Mouse (Mus musculus) limb, embryonic 10.5 days (tissue): ENCODE measurements around the gene Kcnd1. TPM values are rescaled to one million over a fixed set of nuclear protein-coding genes. Genes with fewer than 3 reads are reported as not detected.

Experiments
- DNase-seq: peaks from one replicate; pipeline ENCODE4 v3.0.0-alpha.2; 2017; ENCODE audit warnings: low spot score
- H3K27ac ChIP-seq: fragments of 300-500 bp; sonication (generic); 2 replicates; pipeline ENCODE4 v1.5.1; 2016; ENCODE audit warnings: mild to moderate bottlenecking
- H3K27me3 ChIP-seq: fragments of 300-500 bp; sonication (generic); 2 replicates; pipeline ENCODE4 v1.6.1; 2016; ENCODE audit warnings: low read depth, mild to moderate bottlenecking; ENCODE audit not compliant: poor library complexity, severe bottlenecking
- H3K36me3 ChIP-seq: fragments of 300-500 bp; sonication (generic); 2 replicates; pipeline ENCODE4 v1.6.1; 2016; ENCODE audit warnings: mild to moderate bottlenecking, moderate library complexity
- H3K4me1 ChIP-seq: fragments of 300-500 bp; sonication (generic); 2 replicates; pipeline ENCODE4 v1.6.1; 2016
- H3K4me3 ChIP-seq: fragments of 300-500 bp; sonication (generic); 2 replicates; pipeline ENCODE4 v1.5.1; 2016; ENCODE audit warnings: mild to moderate bottlenecking, moderate library complexity
- H3K9me3 ChIP-seq: fragments of 300-500 bp; sonication (generic); replicated peaks from 2 replicates; pipeline ENCODE4 v1.6.1; 2016; ENCODE audit warnings: mild to moderate bottlenecking
- WGBS: fragments of 180-500 bp; shearing (Covaris S2); methylation state at CpG from one replicate; pipeline ENCODE4 v1.1.7; 2016; 5-methylcytosine and 5-hydroxymethylcytosine counted together
- microRNA counts: library from miRNA; unstranded; fragments of <30 nt; microRNA quantifications from one replicate; lab custom pipeline; 2017
- microRNA-seq: library from miRNA; unstranded; fragments of <30 nt; microRNA quantifications from one replicate; pipeline ENCODE4, GENCODE M21; 2017
- polyA plus RNA-seq: library from polyadenylated mRNA; unstranded; fragments of >200 nt; fragmentation: Nextera tagmentation; extraction: Ambion mirVana; gene quantifications from 2 replicates; pipeline ENCODE4 v1.2.1, GENCODE M21; 2016

Kcnd1 gene
- polyA plus RNA-seq, 1 experiment from 2014 or later = 1.2 TPM

GRCm38 (mm10) chrX:7865786-7866185 is 43.7 kb downstream of the Kcnd1 start:
- 69% methylated on average over 2 of the region's 2 CpGs for WGBS
- H3K4me1 ChIP-seq = no peaks in the 10 kb centered on the region
- H3K9me3 ChIP-seq = no peaks in the 10 kb centered on the region
- H3K27ac ChIP-seq = no peak overlapping the region
- peaks cover 16% of the 10 kb centered on the region for H3K36me3 ChIP-seq
- DNase-seq = no peak
- H3K27me3 ChIP-seq = no peaks in the 10 kb centered on the region
- no peak overlapping the region for H3K4me3 ChIP-seq

- Histone ChIP-seq H3K4me3 (no peak overlapping the region), H3K4me1 (no peaks in the 10 kb centered on the region), H3K27ac (no peak overlapping the region), H3K9me3 (no peaks in the 10 kb centered on the region), H3K27me3 (no peaks in the 10 kb centered on the region), H3K36me3 (peaks cover 25% of the 10 kb centered on the region)
- 93% methylated on average over 1 of the region's 1 CpGs for WGBS
- DNase-seq = no peak
Measured at GRCm38 (mm10) chrX:7867141-7867540, 45.1 kb downstream of the Kcnd1 start.

DNA sequence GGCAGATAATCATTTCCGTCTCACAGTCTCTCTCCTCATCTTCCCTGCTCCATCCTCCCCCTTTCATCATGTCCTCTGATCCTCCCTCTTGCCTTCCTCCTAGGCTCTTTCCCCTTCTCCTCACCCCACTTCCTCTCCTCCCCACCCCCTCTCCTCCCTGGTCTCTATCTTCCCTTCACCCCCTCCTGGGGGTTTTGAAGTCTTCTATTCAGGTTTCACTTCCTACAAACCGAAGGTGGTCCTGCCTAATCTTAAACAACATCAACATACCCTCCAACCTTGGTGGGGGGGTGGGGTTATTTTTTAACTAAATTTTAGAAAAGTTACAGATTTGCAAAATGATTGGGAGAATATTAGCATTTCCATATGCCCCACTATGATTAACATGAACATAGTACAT is 46.4 kb downstream of the Kcnd1 start:
- Histone ChIP-seq H3K4me3 (no peak overlapping the region), H3K36me3 (peaks cover 39% of the 10 kb centered on the region), H3K27me3 (no peaks in the 10 kb centered on the region), H3K9me3 (no peaks in the 10 kb centered on the region), H3K27ac (no peak overlapping the region), H3K4me1 (no peaks in the 10 kb centered on the region)
- 52% methylated on average over 2 of the region's 2 CpGs for WGBS
- DNase-seq = no peak

DNA sequence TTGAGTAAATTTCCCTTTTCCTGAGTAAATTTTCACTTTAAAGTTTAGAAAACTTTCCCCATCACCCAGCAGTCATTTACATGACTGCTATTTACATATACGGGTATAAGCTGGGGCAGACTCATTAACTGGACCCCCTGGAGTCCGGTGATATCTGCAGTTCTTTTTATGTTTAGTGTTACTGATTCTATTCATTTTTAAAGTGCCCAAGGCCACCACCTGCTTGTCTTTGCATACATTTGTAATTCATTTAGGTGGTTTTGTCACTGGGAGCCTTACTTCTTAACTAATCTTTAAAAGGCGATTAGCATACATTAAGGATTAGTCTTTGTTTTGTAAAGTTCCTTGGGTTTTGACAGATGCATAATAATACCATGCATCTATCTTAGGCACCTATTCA is 47.7 kb downstream of the Kcnd1 start:
- Histone ChIP-seq H3K27me3 (no peaks in the 10 kb centered on the region), H3K4me3 (no peak overlapping the region), H3K9me3 (no peaks in the 10 kb centered on the region), H3K4me1 (no peaks in the 10 kb centered on the region), H3K36me3 (peaks cover 51% of the 10 kb centered on the region), H3K27ac (no peak overlapping the region)
- no peak for DNase-seq
- WGBS = 53% methylated on average over 3 of the region's 3 CpGs

DNA sequence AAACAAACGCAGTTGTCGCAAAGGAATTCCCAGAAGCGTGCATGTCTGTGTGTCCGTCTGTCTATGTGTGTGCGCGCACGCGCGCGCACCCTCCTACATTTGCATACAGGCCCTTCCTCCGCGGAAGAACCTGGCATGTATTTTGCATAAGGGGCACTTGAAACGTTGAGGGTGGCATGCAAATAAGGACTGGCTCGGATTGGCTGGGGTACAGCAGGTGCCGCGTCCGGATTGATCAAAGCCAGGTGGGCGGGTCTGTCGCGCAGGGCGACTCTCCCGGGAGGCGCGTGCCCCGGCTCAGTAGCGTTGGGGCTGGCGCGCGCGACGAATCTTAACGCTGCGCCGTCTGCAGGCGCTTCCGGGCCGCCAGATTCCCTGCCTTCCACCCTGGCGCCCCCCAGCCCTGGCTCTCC is 55.9 kb downstream of the Kcnd1 start, which contains the start of gene Pim2:
Pim2 (plus strand) TSS at position 256 of the 413 bp plus-strand sequence.
- no peaks in the 10 kb centered on the region for H3K9me3 ChIP-seq
- H3K27ac ChIP-seq = peak within 1 kb of the TSS; percentile 62; the same call in 1 of the 2 replicates
- H3K27me3 ChIP-seq = peaks cover 4% of the 10 kb centered on the region; the same call in 1 of the 2 replicates
- DNase-seq = peak; percentile 83
- H3K4me1 ChIP-seq = peaks cover 6% of the 10 kb centered on the region; the same call in 1 of the 2 replicates
- H3K36me3 ChIP-seq = peaks cover 21% of the 10 kb centered on the region
- 16% methylated on average over 37 of the region's 38 CpGs for WGBS
- peak within 1 kb of the TSS; percentile 60 for H3K4me3 ChIP-seq

DNA sequence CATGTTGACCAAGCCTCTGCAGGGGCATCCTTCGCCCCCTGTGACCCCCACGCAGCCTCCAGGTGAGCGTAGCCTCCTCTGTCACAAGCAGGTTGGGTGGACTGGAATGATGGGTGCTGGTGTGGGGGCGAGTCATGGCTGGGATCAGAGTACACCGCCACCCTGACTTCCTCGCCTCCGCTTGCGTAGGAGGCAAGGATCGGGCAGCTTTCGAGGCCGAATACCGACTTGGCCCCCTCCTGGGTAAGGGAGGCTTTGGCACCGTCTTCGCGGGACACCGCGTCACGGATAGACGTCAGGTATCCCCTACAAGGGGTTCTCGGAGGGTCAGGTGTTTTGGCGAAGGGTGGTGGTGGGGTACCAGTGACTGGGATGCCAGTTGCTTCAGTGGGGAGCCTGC is 56.4 kb downstream of the Kcnd1 start:
- Histone ChIP-seq H3K4me1 (peaks cover 6% of the 10 kb centered on the region; the same call in 1 of the 2 replicates), H3K36me3 (peaks cover 16% of the 10 kb centered on the region), H3K9me3 (no peaks in the 10 kb centered on the region), H3K4me3 (peak overlapping the region; percentile 60), H3K27ac (peak overlapping the region; percentile 62; the same call in 1 of the 2 replicates), H3K27me3 (peaks cover 4% of the 10 kb centered on the region; the same call in 1 of the 2 replicates)
- DNase-seq = peak; percentile 31
- 9% methylated on average over 20 of the region's 21 CpGs for WGBS

DNA sequence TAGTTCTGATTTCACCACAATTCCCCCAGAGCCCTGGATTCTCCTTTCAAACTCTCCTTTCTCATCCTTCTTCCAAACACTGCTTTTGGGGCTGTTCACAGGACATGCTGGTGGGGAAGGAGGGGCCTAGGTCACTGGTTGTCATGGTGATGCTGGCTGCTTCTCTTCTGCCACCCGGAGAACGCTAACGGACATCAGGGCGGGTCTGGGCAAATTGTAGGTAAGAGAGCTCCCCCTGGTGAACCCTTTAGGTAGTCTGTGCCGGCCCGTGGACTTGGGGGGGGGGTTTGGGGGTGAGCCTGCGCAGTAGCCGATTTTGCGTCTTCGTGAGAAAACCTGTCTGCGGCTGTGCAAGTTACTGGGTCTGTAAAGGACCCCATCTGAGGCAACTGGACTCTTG is 57.7 kb downstream of the Kcnd1 start:
- H3K4me1 ChIP-seq = peaks cover 6% of the 10 kb centered on the region; the same call in 1 of the 2 replicates
- WGBS = 20% methylated on average over 11 of the region's 11 CpGs
- H3K4me3 ChIP-seq = peak overlapping the region; percentile 27

DNA sequence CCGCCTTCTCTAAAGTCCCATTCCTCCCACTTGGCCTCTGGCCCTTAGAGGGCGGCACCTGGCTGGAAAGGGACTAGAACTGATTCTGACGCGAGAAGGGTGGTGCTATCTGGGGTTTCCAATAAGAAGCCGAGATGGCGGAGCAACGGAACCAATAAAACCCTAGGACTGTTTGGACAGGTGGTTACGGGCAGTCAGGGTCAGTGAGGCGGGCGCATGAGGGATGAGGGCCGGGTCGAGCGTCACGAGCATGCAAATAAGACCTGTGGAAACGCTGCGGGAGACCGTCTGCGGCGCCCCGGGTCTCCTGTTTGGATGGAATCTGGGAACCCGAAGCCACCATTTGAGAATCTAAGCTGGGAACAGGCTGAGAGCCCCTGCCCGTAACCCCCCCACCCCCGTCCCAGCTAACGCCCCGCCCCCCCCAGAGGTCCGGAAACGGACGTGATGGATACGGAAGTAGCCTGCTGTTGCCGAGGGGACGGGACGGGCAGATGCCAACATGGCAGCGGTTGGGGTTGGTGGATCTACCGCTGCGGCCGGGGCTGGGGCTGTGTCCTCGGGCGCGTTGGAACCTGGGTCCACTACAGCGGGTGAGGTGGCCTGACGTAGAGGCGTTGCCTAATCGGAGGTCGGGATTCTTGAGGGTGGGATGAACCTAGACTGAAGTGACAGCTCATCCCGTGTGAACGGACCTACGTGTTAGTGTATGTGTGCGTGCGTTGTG is 61.9 kb downstream of the Kcnd1 start, which contains the start of gene Slc35a2:
Slc35a2 (plus strand) TSS at position 188 of the 727 bp plus-strand sequence.
- WGBS = 14% methylated on average over 49 of the region's 49 CpGs
- H3K9me3 ChIP-seq = no peaks in the 10 kb centered on the region
- peak within 1 kb of the TSS; percentile 64 for H3K4me3 ChIP-seq
- no peaks in the 10 kb centered on the region for H3K27me3 ChIP-seq
- H3K27ac ChIP-seq = peak within 1 kb of the TSS; percentile 78
- peak; percentile 79 for DNase-seq
- H3K4me1 ChIP-seq = no peaks in the 10 kb centered on the region
- H3K36me3 ChIP-seq = peaks cover 9% of the 10 kb centered on the region; the same call in 1 of the 2 replicates

More for the DNA sequence above, 57.7 kb downstream of the Kcnd1 start:
- no peaks in the 10 kb centered on the region for H3K9me3 ChIP-seq
- H3K27me3 ChIP-seq = peaks cover 4% of the 10 kb centered on the region; the same call in 1 of the 2 replicates
- peak; percentile 57 for DNase-seq
- H3K27ac ChIP-seq = no peak overlapping the region
- peaks cover 4% of the 10 kb centered on the region; the same call in 1 of the 2 replicates for H3K36me3 ChIP-seq

MicroRNA genes within 50 kb of the gene (microRNA counts, 519-probe panel; counts per million panel counts)
- 684 counts per million, percentile 72 among the panel's probes with 10 or more counts for microRNA mmu-miR-1198 (lab: Ali Mortazavi, UCI)

Small RNAs within 50 kb of the gene (microRNA-seq; reads per million reads assigned to microRNA genes)
- 13.5 reads per million, percentile 23 among the genes with 10 or more reads in this experiment for gene Mir1198

Other genes with a start within 250 kb of the Kcnd1 start
- 0.05 and 0.06 TPM in 2 replicates for gene Foxp3, start 248.6 kb upstream of the Kcnd1 start, polyA plus RNA-seq
- 1.3 and 1.5 TPM in 2 replicates for gene Ppp1r3f, start 248.0 kb upstream of the Kcnd1 start, polyA plus RNA-seq
- 36.5 and 37.9 TPM in 2 replicates for gene Ccdc22, start 216.8 kb upstream of the Kcnd1 start, polyA plus RNA-seq
- gene Cacna1f, start 215.2 kb upstream of the Kcnd1 start, polyA plus RNA-seq = not detected in 2 replicates
- 1.6 and 1.9 TPM in 2 replicates for gene Syp, start 183.8 kb upstream of the Kcnd1 start, polyA plus RNA-seq
- 6.4 and 9.1 TPM in 2 replicates for gene Prickle3, start 165.0 kb upstream of the Kcnd1 start, polyA plus RNA-seq
- gene Plp2, start 150.9 kb upstream of the Kcnd1 start, polyA plus RNA-seq = 72.6 and 77.7 TPM in 2 replicates
- 0.08 and 0.13 TPM in 2 replicates for gene Magix, start 141.0 kb upstream of the Kcnd1 start, polyA plus RNA-seq
- 40.5 and 48.2 TPM in 2 replicates for gene Gpkow, start 125.2 kb upstream of the Kcnd1 start, polyA plus RNA-seq
- 18.1 and 20.8 TPM in 2 replicates for gene Wdr45, start 108.0 kb upstream of the Kcnd1 start, polyA plus RNA-seq
- gene Gm45208, start 100.0 kb upstream of the Kcnd1 start, polyA plus RNA-seq = not detected in 2 replicates
- 74.0 and 79.0 TPM in 2 replicates for gene Praf2, start 93.8 kb upstream of the Kcnd1 start, polyA plus RNA-seq
- 21.8 and 21.9 TPM in 2 replicates for gene Ccdc120, start 71.4 kb upstream of the Kcnd1 start, polyA plus RNA-seq
- gene Tfe3, start 59.7 kb upstream of the Kcnd1 start, polyA plus RNA-seq = 26.0 and 26.8 TPM in 2 replicates
- gene Gripap1, start 32.5 kb upstream of the Kcnd1 start, polyA plus RNA-seq = 29.5 and 36.3 TPM in 2 replicates
- gene Otud5, start 19.1 kb downstream of the Kcnd1 start, polyA plus RNA-seq = 41.4 and 47.5 TPM in 2 replicates
- 6.2 TPM in 2 replicates for gene Pim2, start 56.0 kb downstream of the Kcnd1 start, polyA plus RNA-seq
- gene Slc35a2, start 61.7 kb downstream of the Kcnd1 start, polyA plus RNA-seq = 23.3 and 24.0 TPM in 2 replicates
- gene Pqbp1, start 77.0 kb downstream of the Kcnd1 start, polyA plus RNA-seq = 131 and 140 TPM in 2 replicates
- 167 and 187 TPM in 2 replicates for gene Timm17b, start 77.1 kb downstream of the Kcnd1 start, polyA plus RNA-seq
- gene Gm10491, start 85.5 kb downstream of the Kcnd1 start, polyA plus RNA-seq = not detected in 2 replicates
- gene Gm10490, start 87.3 kb downstream of the Kcnd1 start, polyA plus RNA-seq = not detected in 2 replicates
- 0.06 and 0.13 TPM in 2 replicates for gene Pcsk1n, start 97.5 kb downstream of the Kcnd1 start, polyA plus RNA-seq
- not detected in 2 replicates for gene Eras, start 106.3 kb downstream of the Kcnd1 start, polyA plus RNA-seq
- gene Hdac6, start 125.6 kb downstream of the Kcnd1 start, polyA plus RNA-seq = 39.6 and 52.8 TPM in 2 replicates
- 4.1 and 6.3 TPM in 2 replicates for gene Gata1, start 155.8 kb downstream of the Kcnd1 start, polyA plus RNA-seq
- gene Glod5, start 196.2 kb downstream of the Kcnd1 start, polyA plus RNA-seq = not detected in 2 replicates